Mouse (Mus musculus) forebrain, embryonic 14.5 days (tissue): Measurements from ENCODE around the gene Mepce. TPM values are rescaled to one million over a fixed set of nuclear protein-coding genes. Genes with fewer than 3 reads are reported as not detected.
A peak's percentile ranks its signal among the peaks of the same experiment; 100 is the strongest.

Source experiments
- ATAC-seq: fragments of 200-750 bp; cut with Nextera tagmentation; 2 replicates; pipeline ENCODE4 v1.8.0; 2017; ENCODE audit warnings: mild to moderate bottlenecking, moderate library complexity
- DNase-seq: peaks from one replicate; pipeline ENCODE4 v3.0.0-alpha.2; 2015; ENCODE audit warnings: low spot score
- H3K27ac ChIP-seq: fragments of 300-500 bp; sonication (generic); 2 replicates; pipeline ENCODE4 v1.5.1; 2014; ENCODE audit warnings: low read depth, mild to moderate bottlenecking, control low read depth, low read length, moderate library complexity
- H3K27me3 ChIP-seq: fragments of 300-500 bp; sonication (generic); replicated peaks from 2 replicates; pipeline ENCODE4 v1.6.1; 2014; ENCODE audit warnings: low read length, control low read depth, mixed read lengths; ENCODE audit not compliant: control insufficient read depth, insufficient read depth
- H3K36me3 ChIP-seq: fragments of 300-500 bp; sonication (generic); 2 replicates; pipeline ENCODE4 v1.6.1; 2014; ENCODE audit warnings: low read length, control low read depth; ENCODE audit not compliant: control insufficient read depth, insufficient read depth
- H3K4me1 ChIP-seq: fragments of 300-500 bp; sonication (generic); 2 replicates; pipeline ENCODE4 v1.6.1; 2014; ENCODE audit warnings: antibody characterized with exemption, low read length, control low read depth; ENCODE audit not compliant: control insufficient read depth, insufficient read depth
- H3K4me2 ChIP-seq: fragments of 300-500 bp; sonication (generic); 2 replicates; pipeline ENCODE4 v1.6.1; 2014; ENCODE audit warnings: mild to moderate bottlenecking, control low read depth, low read length
- H3K4me3 ChIP-seq: fragments of 300-500 bp; sonication (generic); 2 replicates; pipeline ENCODE4 v1.5.1; 2014; ENCODE audit warnings: low read depth, low read length, control low read depth
- H3K9ac ChIP-seq: fragments of 300-500 bp; sonication (generic); 2 replicates; pipeline ENCODE4 v1.6.1; 2014; ENCODE audit warnings: mild to moderate bottlenecking, low read length, control low read depth, moderate library complexity
- H3K9me3 ChIP-seq: fragments of 300-500 bp; sonication (generic); replicated peaks from 2 replicates; pipeline ENCODE4 v1.6.1; 2016; ENCODE audit warnings: low read length, control low read depth, mixed read lengths; ENCODE audit not compliant: control insufficient read depth
- WGBS: fragments of 180-500 bp; shearing (Covaris S2); extraction: QIAGEN DNeasy Blood & Tissue Kit; methylation state at CpG from one replicate; pipeline ENCODE4 v1.1.7; 2014; 5-methylcytosine and 5-hydroxymethylcytosine counted together
- polyA plus RNA-seq: library from polyadenylated mRNA; unstranded; fragments of >200 nt; fragmentation: Nextera tagmentation; extraction: Ambion mirVana; gene quantifications from 2 replicates; pipeline ENCODE4 v1.2.1, GENCODE M21; 2014

The Mepce gene
- polyA plus RNA-seq, 1 experiment from 2014 or later: 13.2 TPM

DNA sequence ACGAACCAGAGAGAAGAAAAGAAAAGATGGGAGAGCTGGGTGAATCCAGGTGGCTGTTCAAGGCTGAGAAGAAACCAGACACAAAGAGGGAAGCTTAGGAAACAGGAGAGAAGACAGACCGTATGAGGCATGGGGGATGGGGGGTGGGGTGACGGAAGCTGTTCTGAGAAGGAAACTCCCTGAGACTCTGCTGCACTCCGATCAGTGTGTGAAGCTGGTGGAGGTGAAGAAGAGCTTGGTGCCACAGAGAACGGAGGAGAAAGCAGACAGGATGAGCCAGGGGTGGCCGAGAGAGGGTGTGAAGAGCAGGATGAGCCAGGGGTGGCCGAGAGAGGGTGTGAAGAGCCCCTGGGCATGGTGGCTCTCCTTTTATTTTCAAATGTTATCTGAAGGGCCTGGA is 39.0 kb upstream of the Mepce start:
- H3K27me3 ChIP-seq: no peaks in the 10 kb centered on the region
- no peaks in the 10 kb centered on the region for H3K4me1 ChIP-seq
- no peaks in the 10 kb centered on the region for H3K9me3 ChIP-seq
- 79% methylated on average over 7 of the region's 7 CpGs for WGBS
- no peak overlapping the region for H3K4me3 ChIP-seq
- no peak overlapping the region for H3K9ac ChIP-seq
- DNase-seq (no peak), ATAC-seq (no peak)
- H3K27ac ChIP-seq: no peak overlapping the region
- no peak overlapping the region for H3K4me2 ChIP-seq
- no peaks in the 10 kb centered on the region for H3K36me3 ChIP-seq

DNA sequence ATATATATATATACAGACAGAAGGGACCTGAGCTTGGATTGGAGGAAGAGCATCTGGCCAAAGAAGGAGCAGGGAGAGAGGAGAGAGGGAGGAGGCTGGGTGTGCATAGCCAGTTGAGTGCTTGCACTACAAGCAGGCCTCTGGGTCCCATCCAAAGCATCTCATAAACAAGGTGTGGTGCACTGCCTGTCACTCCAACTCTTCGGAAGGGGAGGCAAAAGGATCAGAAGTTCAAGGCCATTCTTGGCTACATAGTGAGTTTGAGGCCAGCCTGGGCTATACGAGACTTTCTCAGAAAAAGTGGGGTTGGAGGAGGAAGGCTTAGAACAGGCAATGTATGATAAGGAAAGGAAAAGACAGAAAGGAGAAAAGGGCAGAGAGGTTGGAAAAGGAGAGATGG is 38.5 kb upstream of the Mepce start:
- Histone ChIP-seq H3K9ac (no peak overlapping the region), H3K27ac (no peak overlapping the region), H3K4me1 (no peaks in the 10 kb centered on the region), H3K9me3 (no peaks in the 10 kb centered on the region), H3K36me3 (no peaks in the 10 kb centered on the region), H3K27me3 (no peaks in the 10 kb centered on the region), H3K4me2 (no peak overlapping the region), H3K4me3 (no peak overlapping the region)
- WGBS: 83% methylated on average over 2 of the region's 2 CpGs
- ATAC-seq: no peak
- no peak for DNase-seq

DNA sequence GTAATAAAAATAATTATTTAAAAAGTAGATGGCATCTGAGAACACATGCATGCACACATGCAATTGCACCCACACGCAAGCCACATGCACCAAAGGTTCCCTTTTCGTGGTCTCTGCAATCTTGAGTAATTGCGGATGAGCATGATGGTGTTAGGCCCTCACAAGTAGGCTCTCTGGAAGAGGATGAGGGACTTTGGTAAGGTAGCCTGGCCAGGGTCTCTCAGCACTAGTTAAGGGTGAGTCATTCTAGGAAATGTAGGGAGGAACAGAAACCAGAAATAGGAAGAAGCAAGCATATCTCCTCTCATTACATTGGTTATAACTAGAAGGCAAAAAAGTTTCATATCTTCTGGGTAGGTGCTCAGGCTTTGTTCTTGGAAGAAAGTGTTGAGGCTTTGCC is 37.6 kb upstream of the Mepce start:
- no peak overlapping the region for H3K4me2 ChIP-seq
- 91% methylated on average over 3 of the region's 3 CpGs for WGBS
- no peaks in the 10 kb centered on the region for H3K9me3 ChIP-seq
- H3K27me3 ChIP-seq: no peaks in the 10 kb centered on the region
- no peaks in the 10 kb centered on the region for H3K4me1 ChIP-seq
- H3K9ac ChIP-seq: no peak overlapping the region
- DNase-seq (no peak), ATAC-seq (no peak)
- H3K4me3 ChIP-seq: no peak overlapping the region
- no peaks in the 10 kb centered on the region for H3K36me3 ChIP-seq
- no peak overlapping the region for H3K27ac ChIP-seq

DNA sequence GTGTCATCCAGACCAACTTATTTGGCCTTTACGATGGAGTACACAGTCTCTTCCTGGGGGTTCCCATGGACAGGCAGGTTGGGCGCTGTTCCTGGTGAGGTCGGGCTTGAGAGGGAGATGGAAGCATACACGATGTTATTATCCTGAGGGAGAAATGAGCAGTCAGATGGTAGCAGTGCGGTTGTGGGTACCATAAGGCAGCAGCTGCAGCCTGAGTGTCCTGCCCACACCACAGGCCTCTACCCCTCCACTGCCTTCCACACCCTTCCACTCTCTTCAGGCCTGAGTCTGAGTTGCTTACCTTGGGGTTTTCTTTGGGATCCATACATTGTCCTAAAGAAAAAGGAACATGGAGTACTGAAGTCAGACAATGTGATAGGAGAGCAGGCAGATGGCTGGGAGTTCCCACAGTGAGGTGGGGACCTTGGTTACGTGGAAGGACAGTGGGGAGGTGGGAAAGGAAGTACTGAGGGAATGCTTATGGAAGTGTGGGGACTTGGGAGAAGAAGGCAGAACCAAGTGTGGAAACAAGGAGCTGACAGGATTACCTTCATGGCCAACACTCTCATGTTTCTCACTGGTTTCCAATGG is 36.1 kb upstream of the Mepce start:
- Histone ChIP-seq H3K9me3 (no peaks in the 10 kb centered on the region), H3K4me3 (no peak overlapping the region), H3K36me3 (no peaks in the 10 kb centered on the region), H3K4me2 (no peak overlapping the region), H3K27me3 (no peaks in the 10 kb centered on the region), H3K4me1 (no peaks in the 10 kb centered on the region), H3K27ac (no peak overlapping the region), H3K9ac (no peak overlapping the region)
- 89% methylated on average over 6 of the region's 6 CpGs for WGBS
- ATAC-seq (no peak), DNase-seq (no peak)

DNA sequence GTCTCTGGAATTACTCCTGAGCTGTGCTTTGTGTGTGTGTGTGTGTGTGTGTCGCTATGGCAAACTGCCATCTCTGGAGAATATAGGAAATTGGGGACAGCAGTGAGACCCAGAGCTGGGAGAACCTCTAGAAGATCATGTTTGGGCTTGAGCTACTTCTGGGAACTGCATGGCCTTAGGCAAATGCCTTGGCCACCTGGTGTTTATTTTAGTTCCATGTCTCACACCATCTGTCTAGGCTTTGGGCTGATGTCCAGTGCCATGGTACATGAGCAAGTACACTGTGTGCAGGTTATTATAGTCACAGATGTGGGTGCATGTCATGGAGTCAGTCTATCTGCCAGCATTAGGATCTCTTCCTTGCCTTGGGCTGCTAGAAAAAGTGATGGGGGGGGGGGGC is 35.1 kb upstream of the Mepce start:
- H3K36me3 ChIP-seq: no peaks in the 10 kb centered on the region
- H3K4me1 ChIP-seq: no peaks in the 10 kb centered on the region
- H3K9ac ChIP-seq: no peak overlapping the region
- no peak overlapping the region for H3K27ac ChIP-seq
- 76% methylated on average over 1 of the region's 1 CpGs for WGBS
- H3K4me2 ChIP-seq: no peak overlapping the region
- DNase-seq: peak; percentile 0
- ATAC-seq: no peak
- H3K27me3 ChIP-seq: no peaks in the 10 kb centered on the region
- H3K9me3 ChIP-seq: no peaks in the 10 kb centered on the region
- no peak overlapping the region for H3K4me3 ChIP-seq

DNA sequence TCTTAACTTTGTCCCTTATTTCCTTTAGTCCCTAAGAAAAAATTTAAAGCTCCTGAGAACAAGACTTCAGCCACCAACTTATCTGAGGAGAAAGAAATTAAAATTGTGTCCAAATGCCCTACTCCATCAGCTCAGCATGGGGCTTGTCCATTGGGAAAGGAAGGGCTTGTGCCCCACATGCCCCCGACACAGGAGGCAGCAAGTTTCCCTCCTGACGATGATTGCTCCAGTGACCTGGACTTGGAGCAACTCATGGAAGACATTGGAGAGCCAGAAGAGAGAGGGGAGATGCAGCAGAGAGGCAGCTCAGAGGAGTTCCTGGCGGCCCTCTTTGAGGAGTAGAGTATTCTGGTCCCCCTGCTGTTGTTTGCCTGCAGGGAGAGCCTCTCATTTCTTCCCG is 34.7 kb upstream of the Mepce start:
- Histone ChIP-seq H3K27me3 (no peaks in the 10 kb centered on the region), H3K27ac (no peak overlapping the region), H3K9me3 (no peaks in the 10 kb centered on the region), H3K4me3 (no peak overlapping the region), H3K4me1 (no peaks in the 10 kb centered on the region), H3K4me2 (no peak overlapping the region), H3K9ac (no peak overlapping the region), H3K36me3 (no peaks in the 10 kb centered on the region)
- ATAC-seq (no peak), DNase-seq (no peak)
- 60% methylated on average over 4 of the region's 4 CpGs for WGBS

DNA sequence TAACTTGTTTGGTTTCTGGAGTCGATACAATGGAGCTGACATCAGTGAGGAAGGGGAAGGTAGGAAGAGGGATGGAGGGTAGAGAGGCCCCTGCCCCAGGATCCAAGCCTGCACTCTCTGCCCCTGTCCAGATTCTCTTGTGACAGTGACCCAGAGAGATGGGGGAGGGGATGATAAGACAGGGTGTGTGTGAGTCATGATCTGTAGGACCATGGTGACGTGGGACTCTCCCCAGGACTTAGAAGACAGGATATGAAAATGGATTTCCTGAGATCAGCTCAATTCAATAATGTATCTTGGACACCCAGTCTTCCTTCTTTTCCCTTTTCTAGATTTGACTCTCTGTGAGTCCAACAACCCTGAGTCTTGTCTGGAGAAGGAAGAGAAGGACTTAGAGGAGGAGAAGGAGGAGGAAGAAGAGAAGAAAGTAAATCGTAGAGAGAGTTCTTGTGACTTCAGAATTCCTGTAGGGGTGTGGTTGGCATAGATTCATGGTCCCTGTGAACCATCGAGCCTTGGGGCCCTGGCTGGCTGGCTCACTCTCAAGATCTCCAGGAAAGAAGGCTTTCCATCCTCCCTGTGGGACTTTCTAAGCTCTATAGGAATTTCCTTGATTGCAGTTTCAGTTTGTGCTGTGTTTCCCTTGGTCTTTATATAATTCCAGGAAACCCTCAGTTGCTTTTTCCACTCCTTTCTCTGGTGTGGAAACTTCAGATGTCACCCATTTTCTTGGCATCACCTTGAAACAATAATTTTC is 30.2 kb upstream of the Mepce start:
- H3K4me1 ChIP-seq: no peaks in the 10 kb centered on the region
- H3K27ac ChIP-seq: no peak overlapping the region
- H3K9ac ChIP-seq: no peak overlapping the region
- 75% methylated on average over 4 of the region's 4 CpGs for WGBS
- H3K4me2 ChIP-seq: no peak overlapping the region
- H3K9me3 ChIP-seq: no peaks in the 10 kb centered on the region
- ATAC-seq (no peak), DNase-seq (no peak)
- H3K36me3 ChIP-seq: no peaks in the 10 kb centered on the region
- no peak overlapping the region for H3K4me3 ChIP-seq
- H3K27me3 ChIP-seq: no peaks in the 10 kb centered on the region

DNA sequence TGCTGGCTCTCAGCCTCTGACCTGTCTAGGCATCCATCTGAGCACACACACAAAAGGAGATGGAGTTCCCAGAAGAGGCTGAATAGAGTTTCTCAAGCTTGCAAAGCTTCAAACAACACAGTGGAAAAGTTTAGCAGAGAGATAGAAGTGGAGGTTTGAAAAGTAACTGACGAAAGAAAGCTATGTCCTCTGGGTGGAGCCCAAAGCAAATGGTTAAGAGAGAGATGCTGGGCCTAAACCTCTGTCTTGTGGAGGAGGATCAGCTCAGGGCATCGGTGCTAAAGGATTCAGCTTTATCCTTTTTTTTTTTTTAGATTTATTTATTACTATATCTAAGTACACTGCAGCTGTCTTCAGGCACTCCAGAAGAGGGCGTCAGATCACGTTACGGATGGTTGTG is 20.9 kb upstream of the Mepce start:
- no peaks in the 10 kb centered on the region for H3K4me1 ChIP-seq
- 90% methylated on average over 5 of the region's 5 CpGs for WGBS

DNA sequence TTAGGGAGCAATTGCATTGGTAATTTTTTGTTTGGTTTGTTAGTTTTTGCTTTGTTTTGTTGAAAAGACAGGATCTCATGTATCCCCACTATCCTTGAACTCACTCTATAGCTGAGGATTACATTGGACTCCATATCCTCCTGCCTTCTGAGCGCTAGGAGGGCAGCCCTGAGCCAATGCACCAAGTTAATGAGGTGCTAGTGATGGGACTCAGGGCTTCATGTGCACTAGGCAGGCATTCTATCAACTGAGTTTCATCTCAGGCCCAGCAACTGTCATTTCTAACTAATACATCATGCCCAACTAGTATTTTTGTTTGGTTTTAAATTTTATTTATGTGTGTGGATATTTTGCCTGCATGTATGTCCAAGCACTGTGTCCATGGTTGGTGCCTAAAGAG is 18.7 kb upstream of the Mepce start:
- ATAC-seq: no peak
- H3K9me3 ChIP-seq: no peaks in the 10 kb centered on the region
- no peak overlapping the region for H3K9ac ChIP-seq
- H3K27ac ChIP-seq: no peak overlapping the region
- no peak overlapping the region for H3K4me3 ChIP-seq
- no peaks in the 10 kb centered on the region for H3K36me3 ChIP-seq
- H3K27me3 ChIP-seq: no peaks in the 10 kb centered on the region
- H3K4me2 ChIP-seq: no peak overlapping the region
- WGBS: 71% methylated on average over 1 of the region's 1 CpGs
- no peak for DNase-seq
- H3K4me1 ChIP-seq: no peaks in the 10 kb centered on the region

More for the DNA sequence above, 20.9 kb upstream of the Mepce start:
- Histone ChIP-seq H3K4me2 (no peak overlapping the region), H3K4me3 (no peak overlapping the region), H3K27ac (no peak overlapping the region), H3K9ac (no peak overlapping the region), H3K27me3 (no peaks in the 10 kb centered on the region), H3K9me3 (no peaks in the 10 kb centered on the region), H3K36me3 (no peaks in the 10 kb centered on the region)
- no peak for DNase-seq
- ATAC-seq: no peak
